Mouse (Mus musculus): ENCODE results near the gene Tex11. TPM values are rescaled to one million over a fixed set of nuclear protein-coding genes. Genes with fewer than 3 reads are reported as not detected.

Tex11 gene
- not detected for polyA plus RNA-seq (2017; shearing (Covaris generic))

DNA sequence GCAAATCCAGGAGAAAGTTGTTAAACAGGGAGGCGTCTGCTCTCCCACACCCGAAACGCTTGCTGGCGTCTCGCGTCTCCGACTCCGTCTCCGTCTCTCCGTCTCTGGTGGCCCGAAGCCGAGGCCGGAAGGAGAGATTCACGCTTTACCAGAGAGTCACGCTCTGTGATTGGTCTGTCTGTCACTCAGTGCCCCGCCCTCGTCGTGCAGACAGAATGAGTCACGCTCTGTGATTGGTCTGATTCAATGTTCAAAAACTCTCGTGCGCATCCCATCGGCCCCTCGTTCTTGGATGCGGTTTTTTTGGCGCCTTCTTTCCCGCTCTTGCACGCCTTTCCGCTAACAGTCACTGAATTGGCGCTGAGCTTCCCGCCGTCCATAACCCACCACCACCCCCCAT lies at the start of gene Tex11:
Gene Tex11, minus strand, starts transcription at position 127 of the 400 bp plus-strand sequence.

DNA sequence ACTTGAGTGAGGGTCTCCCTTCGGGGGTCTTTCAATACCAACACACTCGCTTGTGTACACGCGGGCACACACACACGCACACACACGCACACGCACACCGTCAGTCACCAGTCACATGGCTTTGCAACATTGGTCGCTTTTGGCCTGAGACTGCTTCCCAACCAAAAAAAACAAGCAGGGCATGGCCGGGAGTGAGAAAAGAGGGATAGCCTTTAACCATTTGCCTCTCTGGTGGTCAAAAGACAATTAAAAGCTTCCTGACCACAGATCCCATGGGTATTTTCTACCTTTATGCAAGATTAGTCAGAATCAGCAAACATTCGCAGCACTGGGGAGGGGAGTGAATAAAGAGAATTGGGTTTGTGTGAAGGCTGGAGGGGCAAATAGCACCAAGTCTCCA lies 26.5 kb upstream of the Tex11 start, which contains the start of gene Slc7a3:
Gene Slc7a3, minus strand, starts transcription at position 101 of the 400 bp plus-strand sequence.

Other genes starting within 250 kb of the Tex11 start
- gene Slc7a3, start 26.4 kb upstream of the Tex11 start, polyA plus RNA-seq (2017; shearing (Covaris generic)): 0.60 TPM
- 68.7 TPM for gene Snx12, start 162.9 kb upstream of the Tex11 start, polyA plus RNA-seq (2017; shearing (Covaris generic))
- 2.9 TPM for gene Foxo4, start 194.9 kb upstream of the Tex11 start, polyA plus RNA-seq (2017; shearing (Covaris generic))
- gene Gm614, start 204.3 kb upstream of the Tex11 start, polyA plus RNA-seq (2017; shearing (Covaris generic)): 6.9 TPM
- gene Il2rg, start 208.6 kb upstream of the Tex11 start, polyA plus RNA-seq (2017; shearing (Covaris generic)): 1,663 TPM
- gene Gm20489, start 209.4 kb upstream of the Tex11 start, polyA plus RNA-seq (2017; shearing (Covaris generic)): not detected
- gene Med12, start 214.4 kb upstream of the Tex11 start, polyA plus RNA-seq (2017; shearing (Covaris generic)): 102 TPM
- gene Nlgn3, start 239.5 kb upstream of the Tex11 start, polyA plus RNA-seq (2017; shearing (Covaris generic)): 0.06 TPM